Mouse (Mus musculus): ENCODE data around the gene Tas2r124. TPM values are rescaled to one million over a fixed set of nuclear protein-coding genes. Genes with fewer than 3 reads are reported as not detected.

Tas2r124 gene
- not detected for total RNA-seq (2021)
- long read RNA-seq, experiment 1: 0 reads
- long read RNA-seq, experiment 2: 0 reads

DNA sequence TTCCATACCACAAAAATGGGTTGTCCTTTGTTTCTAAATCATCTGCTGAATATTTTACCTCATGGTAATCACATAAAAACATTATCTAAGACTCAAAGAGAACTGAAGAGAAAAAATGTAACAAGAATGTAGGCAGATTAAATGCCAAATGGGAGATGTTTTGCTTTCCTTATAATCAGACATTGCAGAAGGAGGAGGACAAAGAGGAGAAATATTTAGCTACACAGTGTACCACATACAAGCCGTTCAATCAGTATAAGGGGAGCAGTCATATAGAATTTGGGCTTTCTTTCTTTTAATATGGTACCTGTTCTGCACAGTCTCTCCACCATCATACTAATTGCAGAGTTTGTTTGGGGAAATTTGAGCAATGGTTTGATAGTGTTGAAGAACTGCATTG lies at the start of gene Tas2r124:
Tas2r124 (plus strand) TSS at position 301 of the 400 bp plus-strand sequence.
- DNase-seq (ENCODE audit: low spot score in 2 of 2): no peak

DNA sequence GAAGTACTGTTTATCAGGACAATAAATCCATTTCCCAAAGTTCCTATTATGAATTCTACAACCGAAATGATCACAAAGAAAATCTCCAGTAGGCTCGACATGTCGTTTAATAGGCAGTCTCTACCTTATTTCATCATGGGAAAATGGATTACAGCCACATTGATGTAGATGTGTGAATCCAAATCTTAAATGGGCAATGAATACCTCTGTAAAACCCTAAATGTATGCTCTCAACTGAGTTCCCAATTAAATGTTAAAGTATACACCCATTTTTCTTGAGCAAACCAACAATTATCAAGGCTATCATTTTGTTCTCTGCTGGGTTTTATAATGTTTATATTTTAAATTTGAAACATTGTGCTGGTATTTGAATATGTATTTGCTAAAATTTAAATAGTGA lies 42.7 kb upstream of the Tas2r124 start, which contains the start of gene Tas2r122:
Tas2r122 (minus strand) TSS at position 101 of the 400 bp plus-strand sequence.
- no peak for DNase-seq (ENCODE audit: low spot score in 2 of 2)

DNA sequence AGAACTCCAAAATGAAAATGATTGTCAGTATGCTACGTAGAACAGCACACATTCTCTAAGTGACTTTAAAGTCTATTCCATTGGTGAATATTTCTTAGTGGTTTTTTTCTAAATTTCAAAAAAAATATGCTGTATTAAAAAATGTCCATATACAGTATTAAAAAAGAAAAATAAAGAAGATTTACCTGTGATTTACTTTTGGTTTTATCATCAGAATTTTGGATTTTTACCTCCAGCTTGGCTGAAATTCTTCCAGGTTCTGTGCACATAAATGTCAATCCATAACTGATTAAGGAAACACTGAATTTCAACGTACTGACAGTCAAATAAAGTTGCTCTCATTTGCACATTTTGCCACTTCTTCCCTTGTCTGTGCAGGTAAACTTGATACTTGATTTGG lies 16.6 kb upstream of the Tas2r124 start, which contains the start of gene Tas2r115:
Tas2r115 (minus strand) TSS at position 101 of the 400 bp plus-strand sequence.
- DNase-seq (ENCODE audit: low spot score in 2 of 2): no peak

DNA sequence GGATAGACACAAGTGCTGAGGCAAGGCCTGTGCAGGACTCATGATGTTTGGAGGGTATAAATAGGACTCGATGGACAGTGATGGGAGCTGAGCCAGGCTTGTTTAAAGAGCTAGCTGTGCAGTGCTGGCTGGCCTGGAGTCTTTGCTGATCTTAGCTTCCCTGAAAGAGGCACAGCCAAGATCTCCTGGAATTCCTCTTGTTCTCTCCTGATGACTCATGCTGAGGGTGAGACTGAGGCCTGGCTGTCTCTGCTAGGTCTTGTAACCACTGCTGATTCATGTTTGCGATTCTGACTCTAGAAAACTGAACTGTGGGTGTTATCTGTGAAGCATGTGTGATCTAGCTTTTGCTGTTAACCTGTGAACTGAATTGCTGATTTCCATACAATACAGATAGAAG lies 4.3 kb upstream of the Tas2r124 start:
- DNase-seq (ENCODE audit: low spot score in 2 of 2): no peak

DNA sequence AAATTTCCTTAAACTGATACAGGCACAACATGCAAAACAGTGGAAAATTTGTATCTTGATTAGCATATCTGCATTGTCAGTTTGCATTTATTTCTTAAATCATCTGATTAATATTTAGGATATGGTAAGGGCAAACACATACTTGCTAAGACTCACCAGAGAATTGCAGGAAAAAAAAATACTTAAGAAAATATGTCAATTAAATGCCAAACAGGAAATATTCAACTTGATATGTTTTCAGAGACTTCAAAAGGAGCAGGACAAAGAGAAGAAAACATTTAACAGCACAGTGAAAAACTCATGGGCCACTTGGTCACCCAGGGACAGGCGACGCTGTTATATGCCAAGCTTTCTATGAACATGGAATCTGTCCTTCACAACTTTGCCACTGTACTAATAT lies 7.3 kb downstream of the Tas2r124 start, which contains the start of gene Tas2r102:
Tas2r102 (plus strand) TSS at position 301 of the 400 bp plus-strand sequence.
- no peak for DNase-seq (ENCODE audit: low spot score in 2 of 2)

DNA sequence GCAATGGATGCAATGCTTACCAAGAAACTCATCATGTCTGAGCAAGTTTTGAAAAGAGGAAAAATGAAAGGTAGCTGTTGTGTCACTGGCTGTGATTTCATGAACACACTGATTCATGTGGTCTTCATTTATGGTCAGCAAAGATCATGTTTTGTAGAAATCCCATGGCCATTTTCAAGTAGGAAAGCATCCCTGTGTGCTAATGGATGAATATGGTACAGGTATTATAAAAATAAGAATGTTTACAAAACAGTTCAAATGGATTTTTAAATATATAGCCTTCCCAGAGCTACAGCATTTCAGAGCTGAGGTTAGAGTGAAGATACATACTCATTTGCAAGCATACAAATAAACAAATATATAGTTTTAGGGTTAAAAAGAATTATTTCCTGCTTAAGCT lies 23.5 kb downstream of the Tas2r124 start, which contains the start of gene Tas2r136:
Tas2r136 (minus strand) TSS at position 101 of the 400 bp plus-strand sequence.
- no peak for DNase-seq (ENCODE audit: low spot score in 2 of 2)

DNA sequence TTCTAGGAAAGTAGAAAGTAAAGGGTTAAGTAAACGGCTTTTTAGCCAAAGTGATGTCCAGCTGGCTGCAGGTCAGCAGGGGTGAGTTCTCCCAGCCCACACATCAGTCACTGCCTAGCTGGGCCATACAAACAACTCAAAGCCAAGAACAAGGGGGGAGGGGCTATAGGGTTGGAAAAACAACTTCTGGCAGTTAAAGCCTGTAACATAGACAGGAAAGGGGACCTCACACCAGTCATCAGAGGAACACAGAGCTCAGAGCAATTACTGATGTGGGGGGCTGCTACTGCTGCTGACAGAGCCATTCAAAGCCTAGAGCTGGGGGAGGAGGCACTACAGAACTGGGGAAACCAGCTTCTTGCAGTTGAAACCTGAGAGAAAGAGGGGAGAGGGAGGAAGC lies 40.9 kb downstream of the Tas2r124 start:
- DNase-seq (ENCODE audit: low spot score in 2 of 2): no peak

DNA sequence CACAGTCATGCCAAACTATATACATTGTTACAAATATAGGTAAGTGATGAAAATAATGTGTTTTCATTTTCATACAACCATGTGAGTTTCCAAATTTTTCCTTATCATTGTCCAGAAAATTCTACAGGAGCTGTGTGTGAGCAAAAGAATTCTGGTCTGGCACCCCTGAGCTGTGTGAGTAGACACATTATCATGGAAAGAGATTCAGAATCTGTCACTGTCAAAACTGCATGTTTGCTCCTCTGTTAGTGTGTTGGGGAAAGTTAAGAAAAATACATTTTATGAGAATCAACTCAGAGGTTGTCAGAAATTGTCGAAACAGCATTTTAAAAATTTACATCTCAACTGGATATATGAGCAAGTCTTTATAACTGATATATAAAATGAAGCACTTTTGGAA lies 48.0 kb downstream of the Tas2r124 start, which contains the start of gene Tas2r117:
Tas2r117 (plus strand) TSS at position 301 of the 400 bp plus-strand sequence.
- DNase-seq (ENCODE audit: low spot score in 2 of 2): no peak

Other genes with a start within 250 kb of the Tas2r124 start
- gene Prh1, start 184.9 kb upstream of the Tas2r124 start, total RNA-seq (2021): not detected
- gene Prp2, start 158.8 kb upstream of the Tas2r124 start, total RNA-seq (2021): not detected
- not detected for gene A630073D07Rik, start 103.2 kb upstream of the Tas2r124 start, total RNA-seq (2021)
- gene Tas2r120, start 97.8 kb upstream of the Tas2r124 start, total RNA-seq (2021): not detected
- gene Tas2r121, start 53.7 kb upstream of the Tas2r124 start, total RNA-seq (2021): not detected
- not detected for gene Tas2r122, start 42.8 kb upstream of the Tas2r124 start, total RNA-seq (2021)
- not detected for gene Tas2r115, start 16.7 kb upstream of the Tas2r124 start, total RNA-seq (2021)
- not detected for gene Tas2r102, start 7.4 kb downstream of the Tas2r124 start, total RNA-seq (2021)
- gene Tas2r136, start 23.4 kb downstream of the Tas2r124 start, total RNA-seq (2021): not detected
- gene Tas2r117, start 48.1 kb downstream of the Tas2r124 start, total RNA-seq (2021): not detected
- gene Tas2r123, start 92.4 kb downstream of the Tas2r124 start, total RNA-seq (2021): not detected
- not detected for gene Tas2r116, start 100.7 kb downstream of the Tas2r124 start, total RNA-seq (2021)
- not detected for gene Tas2r110, start 113.3 kb downstream of the Tas2r124 start, total RNA-seq (2021)
- not detected for gene Tas2r113, start 138.3 kb downstream of the Tas2r124 start, total RNA-seq (2021)
- gene Tas2r125, start 154.9 kb downstream of the Tas2r124 start, total RNA-seq (2021): not detected
- gene Tas2r129, start 196.4 kb downstream of the Tas2r124 start, total RNA-seq (2021): not detected
- gene Tas2r131, start 203.2 kb downstream of the Tas2r124 start, total RNA-seq (2021): not detected
- not detected for gene Tas2r109, start 226.2 kb downstream of the Tas2r124 start, total RNA-seq (2021)